Mouse (Mus musculus) G1E (cell line): ENCODE measurements at regions not wholly inside any gene's neighbourhood (a gene's known extent, or its start where the extent isn't known, plus 50 kb on each side); places are given as distances from the start of the nearest gene placed in this dataset.

Source experiments
- CTCF ChIP-seq: IDR thresholded peaks from 2 replicates; pipeline ENCODE4 v1.5.1; 2012; ENCODE audit warnings: low read depth, low read length, inconsistent platforms, mixed read lengths
- GATA2 ChIP-seq: IDR thresholded peaks from 2 replicates; pipeline ENCODE4 v1.6.1; 2012; ENCODE audit warnings: low read depth, low read length, inconsistent platforms, borderline replicate concordance

- TF ChIP-seq CTCF (no peak), GATA2 (no peak)
Measured at GRCm38 (mm10) chr9:47432715-47433114, 97.3 kb upstream of the Cadm1 start.
